Mouse (Mus musculus): ENCODE data around the gene Lrit2. TPM values are rescaled to one million over a fixed set of nuclear protein-coding genes. Genes with fewer than 3 reads are reported as not detected.

Lrit2 gene
- polyA plus RNA-seq, 1 experiment from 2014 or later, result not detected

DNA sequence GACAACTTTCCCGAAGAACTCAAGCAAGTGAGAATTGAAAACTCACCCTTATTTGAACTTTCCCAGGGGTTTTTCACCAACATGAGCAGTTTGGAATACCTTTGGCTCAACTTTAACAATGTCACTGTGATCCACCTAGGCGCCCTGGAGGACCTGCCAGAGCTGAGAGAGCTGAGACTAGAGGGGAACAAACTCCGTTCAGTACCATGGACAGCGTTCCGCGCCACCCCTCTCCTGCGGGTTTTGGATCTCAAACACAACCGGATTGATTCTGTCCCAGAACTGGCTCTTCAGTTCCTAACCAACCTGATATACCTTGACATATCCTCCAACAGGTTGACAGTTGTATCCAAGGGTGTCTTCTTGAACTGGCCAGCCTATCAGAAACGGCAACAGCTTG lies 787 bp downstream of the Lrit2 start:
- Histone ChIP-seq H3K36me3 (ENCODE audit: insufficient read depth, low read length) (no peaks in the 10 kb centered on the region), H3K27me3 (ENCODE audit: insufficient read depth, low read length) (no peaks in the 10 kb centered on the region), H3K4me3 (ENCODE audit: low read length) (no peak overlapping the region), H3K9ac (replicated peaks; ENCODE audit: low read length) (no peak overlapping the region), H3K4me2 (replicated peaks; ENCODE audit: low read depth, low read length) (no peak overlapping the region), H3K27ac (ENCODE audit: low read length) (no peak overlapping the region), H3K9me3 (ENCODE audit: low read length) (no peaks in the 10 kb centered on the region), H3K4me1 (ENCODE audit: insufficient read depth, low read length) (no peaks in the 10 kb centered on the region)
- WGBS, result 17% methylated on average over 9 of the region's 9 CpGs
- peak; percentile 49; the same call in 1 of the 2 replicates for ATAC-seq (ENCODE audit: low FRiP score, low TSS enrichment)

DNA sequence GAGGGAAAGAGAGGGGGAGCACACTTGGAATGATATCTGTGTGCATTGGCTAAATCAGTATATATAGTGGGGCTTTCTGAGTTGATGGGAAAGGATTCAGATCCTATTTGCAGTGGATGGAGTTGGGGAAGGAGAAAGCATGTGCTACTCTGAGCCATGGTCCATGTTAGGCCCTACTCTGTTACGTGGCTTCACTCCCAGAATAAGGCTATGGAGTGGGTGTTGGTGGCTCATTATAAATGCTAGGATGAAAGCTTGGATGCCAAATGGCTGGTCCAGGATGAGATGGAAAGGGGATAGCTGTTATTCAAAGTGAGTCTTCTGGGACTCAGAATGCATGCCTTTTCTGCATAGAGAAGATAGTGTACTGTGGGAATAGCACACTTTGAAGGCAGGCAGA lies 13.0 kb downstream of the Lrit2 start:
- Histone ChIP-seq H3K27me3 (ENCODE audit: insufficient read depth, low read length) (no peaks in the 10 kb centered on the region), H3K4me3 (ENCODE audit: low read length) (no peak overlapping the region), H3K27ac (ENCODE audit: low read length) (no peak overlapping the region), H3K4me2 (replicated peaks; ENCODE audit: low read depth, low read length) (no peak overlapping the region), H3K9me3 (ENCODE audit: low read length) (no peaks in the 10 kb centered on the region), H3K4me1 (ENCODE audit: insufficient read depth, low read length) (no peaks in the 10 kb centered on the region), H3K9ac (replicated peaks; ENCODE audit: low read length) (no peak overlapping the region), H3K36me3 (ENCODE audit: insufficient read depth, low read length) (no peaks in the 10 kb centered on the region)
- no peak for ATAC-seq (ENCODE audit: low FRiP score, low TSS enrichment)
- 80% methylated on average over 1 of the region's 1 CpGs for WGBS

DNA sequence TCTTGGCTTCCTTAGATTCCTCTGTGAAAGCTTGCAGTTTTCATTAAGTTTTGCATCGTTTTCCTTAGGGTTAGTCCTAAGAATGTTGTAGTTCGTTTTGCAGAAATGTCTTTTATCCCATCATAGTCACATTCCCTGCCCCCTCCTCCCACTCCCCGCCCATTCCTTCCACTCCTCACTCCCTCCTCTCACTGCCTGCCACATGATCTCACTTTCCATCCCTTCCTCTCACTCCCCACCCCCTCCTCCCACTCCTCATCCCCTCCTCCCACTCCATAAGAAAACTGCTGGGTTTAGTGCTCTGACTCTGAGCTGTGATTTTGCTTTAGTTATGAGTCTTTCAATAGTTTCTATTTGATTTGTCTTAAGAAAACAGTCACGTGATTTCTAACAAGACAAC lies 16.0 kb downstream of the Lrit2 start:
- 22% methylated on average over 4 of the region's 4 CpGs for WGBS
- H3K4me3 ChIP-seq (ENCODE audit: low read length), result no peak overlapping the region
- peak; percentile 61; the same call in 1 of the 2 replicates for ATAC-seq (ENCODE audit: low FRiP score, low TSS enrichment)

DNA sequence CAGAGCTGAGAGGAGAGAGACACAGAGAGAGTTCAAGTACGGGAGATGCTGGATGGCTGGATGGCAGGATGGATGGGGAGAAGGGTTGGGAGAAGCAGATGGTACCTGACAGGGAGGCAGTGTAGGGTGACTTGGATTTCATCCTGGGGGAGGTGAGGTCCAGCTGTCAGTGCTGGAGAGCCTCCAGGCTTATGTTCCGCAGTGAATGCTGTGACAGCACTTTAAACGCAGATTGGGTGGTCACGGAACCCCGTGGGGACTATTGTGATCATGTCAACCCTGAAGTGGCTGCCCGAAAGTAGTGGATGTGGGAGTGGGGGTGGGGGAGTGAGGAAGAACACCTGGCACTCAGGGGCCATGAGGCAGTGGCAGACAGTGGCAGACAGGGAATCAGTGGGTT lies 26.7 kb downstream of the Lrit2 start:
- no peaks in the 10 kb centered on the region for H3K9me3 ChIP-seq (ENCODE audit: low read length)
- H3K9ac ChIP-seq (replicated peaks; ENCODE audit: low read length), result no peak overlapping the region
- H3K36me3 ChIP-seq (ENCODE audit: insufficient read depth, low read length), result no peaks in the 10 kb centered on the region
- no peak overlapping the region for H3K4me2 ChIP-seq (replicated peaks; ENCODE audit: low read depth, low read length)
- H3K27ac ChIP-seq (ENCODE audit: low read length), result no peak overlapping the region
- no peak for ATAC-seq (ENCODE audit: low FRiP score, low TSS enrichment)
- WGBS, result 32% methylated on average over 6 of the region's 6 CpGs
- H3K4me3 ChIP-seq (ENCODE audit: low read length), result no peak overlapping the region
- peaks cover 27% of the 10 kb centered on the region for H3K27me3 ChIP-seq (ENCODE audit: insufficient read depth, low read length)
- H3K4me1 ChIP-seq (ENCODE audit: insufficient read depth, low read length), result peaks cover 8% of the 10 kb centered on the region; the same call in 1 of the 2 replicates

More for the DNA sequence above, 16.0 kb downstream of the Lrit2 start:
- no peaks in the 10 kb centered on the region for H3K9me3 ChIP-seq (ENCODE audit: low read length)
- H3K36me3 ChIP-seq (ENCODE audit: insufficient read depth, low read length), result no peaks in the 10 kb centered on the region
- H3K27ac ChIP-seq (ENCODE audit: low read length), result no peak overlapping the region
- H3K4me1 ChIP-seq (ENCODE audit: insufficient read depth, low read length), result no peaks in the 10 kb centered on the region
- no peak overlapping the region for H3K9ac ChIP-seq (replicated peaks; ENCODE audit: low read length)
- H3K4me2 ChIP-seq (replicated peaks; ENCODE audit: low read depth, low read length), result no peak overlapping the region
- H3K27me3 ChIP-seq (ENCODE audit: insufficient read depth, low read length), result no peaks in the 10 kb centered on the region

DNA sequence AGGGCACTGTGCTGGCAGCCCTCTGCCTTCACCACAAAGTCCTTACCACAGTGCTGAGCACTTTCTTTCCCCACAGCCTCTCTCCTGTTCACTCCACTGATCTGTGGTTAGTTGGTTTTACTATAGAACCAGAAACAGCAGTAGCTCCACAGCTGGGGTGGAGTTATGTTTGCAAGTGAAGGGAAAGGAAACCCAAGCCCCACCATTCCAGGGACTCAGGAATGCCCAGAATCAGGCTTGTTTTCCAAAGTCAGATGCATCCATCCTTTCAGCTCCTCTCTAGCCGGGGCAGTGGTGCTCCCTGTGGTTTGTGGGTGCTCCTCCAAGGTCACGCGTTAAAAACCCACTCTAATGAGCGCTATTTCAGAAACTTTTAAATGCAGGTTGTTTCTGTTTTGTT lies 27.8 kb downstream of the Lrit2 start:
- Histone ChIP-seq H3K36me3 (ENCODE audit: insufficient read depth, low read length) (no peaks in the 10 kb centered on the region), H3K4me3 (ENCODE audit: low read length) (no peak overlapping the region), H3K4me1 (ENCODE audit: insufficient read depth, low read length) (peaks cover 8% of the 10 kb centered on the region; the same call in 1 of the 2 replicates), H3K27ac (ENCODE audit: low read length) (no peak overlapping the region), H3K9me3 (ENCODE audit: low read length) (no peaks in the 10 kb centered on the region), H3K9ac (replicated peaks; ENCODE audit: low read length) (no peak overlapping the region), H3K27me3 (ENCODE audit: insufficient read depth, low read length) (peaks cover 27% of the 10 kb centered on the region), H3K4me2 (replicated peaks; ENCODE audit: low read depth, low read length) (no peak overlapping the region)
- no peak for ATAC-seq (ENCODE audit: low FRiP score, low TSS enrichment)
- WGBS, result 82% methylated on average over 4 of the region's 4 CpGs

DNA sequence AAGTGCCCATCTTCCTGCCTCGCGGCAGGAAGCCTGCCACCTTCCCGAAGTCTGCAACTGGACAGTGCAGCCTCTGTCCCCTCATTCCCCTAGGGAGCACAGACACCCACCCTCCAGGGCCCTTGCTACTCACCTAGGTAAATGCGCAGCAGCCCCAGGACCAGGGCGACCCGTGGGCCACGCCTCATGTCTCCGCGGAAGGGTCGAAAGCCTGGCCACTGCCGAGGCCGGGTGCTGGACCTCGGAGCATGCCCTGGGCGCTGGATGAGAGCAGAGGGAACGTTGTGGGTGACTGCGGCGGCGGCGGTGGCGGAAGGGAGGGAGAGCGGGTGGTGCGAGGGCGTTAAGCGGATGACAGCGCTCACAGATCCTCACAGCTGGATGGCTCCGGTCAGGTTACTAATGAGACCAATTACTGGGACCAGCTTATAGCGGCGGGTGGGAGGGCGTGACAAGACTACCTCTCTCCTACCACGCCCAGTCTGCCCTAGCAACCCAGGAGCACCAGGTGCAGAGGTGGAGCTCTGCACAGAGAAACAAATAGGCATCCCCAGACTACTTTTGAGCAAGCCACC lies 30.3 kb downstream of the Lrit2 start, which contains the start of gene Cdhr1:
Cdhr1 (minus strand) TSS at position 392 of the 575 bp plus-strand sequence.
- Histone ChIP-seq H3K4me3 (ENCODE audit: low read length) (peak within 1 kb of the TSS; percentile 34), H3K27me3 (ENCODE audit: insufficient read depth, low read length) (peaks cover 27% of the 10 kb centered on the region), H3K36me3 (ENCODE audit: insufficient read depth, low read length) (no peaks in the 10 kb centered on the region), H3K9ac (replicated peaks; ENCODE audit: low read length) (no peak within 1 kb of the TSS; the same call in 1 of the 2 replicates), H3K4me2 (replicated peaks; ENCODE audit: low read depth, low read length) (peak within 1 kb of the TSS; percentile 54), H3K9me3 (ENCODE audit: low read length) (no peaks in the 10 kb centered on the region), H3K27ac (ENCODE audit: low read length) (no peak within 1 kb of the TSS), H3K4me1 (ENCODE audit: insufficient read depth, low read length) (peaks cover 8% of the 10 kb centered on the region; the same call in 1 of the 2 replicates)
- ATAC-seq (ENCODE audit: low FRiP score, low TSS enrichment), result peak; percentile 91
- under 1% methylated on average over 30 of the region's 30 CpGs for WGBS

DNA sequence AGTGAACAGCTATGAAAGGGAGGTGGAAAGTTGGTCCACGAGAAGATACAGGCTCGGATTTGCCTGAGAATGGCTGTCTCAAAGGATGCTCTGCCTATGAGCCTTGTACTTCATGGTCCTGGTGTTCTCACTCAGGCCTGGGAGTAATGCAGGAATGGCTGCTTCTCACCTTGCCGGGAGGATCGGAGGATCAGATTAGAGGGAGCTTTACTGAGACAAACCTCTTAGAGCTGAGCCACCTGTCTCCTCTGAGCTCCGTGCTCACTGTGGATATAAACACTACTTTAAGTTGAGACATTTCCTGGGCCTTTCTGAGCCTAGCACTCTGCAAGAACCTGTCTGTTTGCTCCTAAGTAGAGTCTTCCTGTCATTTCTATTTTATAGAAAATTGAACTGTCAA lies 33.8 kb downstream of the Lrit2 start:
- 75% methylated on average over 5 of the region's 5 CpGs for WGBS
- H3K4me1 ChIP-seq (ENCODE audit: insufficient read depth, low read length), result peaks cover 20% of the 10 kb centered on the region
- H3K9ac ChIP-seq (replicated peaks; ENCODE audit: low read length), result no peak overlapping the region
- H3K9me3 ChIP-seq (ENCODE audit: low read length), result no peaks in the 10 kb centered on the region
- no peak overlapping the region for H3K4me2 ChIP-seq (replicated peaks; ENCODE audit: low read depth, low read length)
- H3K4me3 ChIP-seq (ENCODE audit: low read length), result no peak overlapping the region
- no peak for ATAC-seq (ENCODE audit: low FRiP score, low TSS enrichment)
- peaks cover 24% of the 10 kb centered on the region for H3K27me3 ChIP-seq (ENCODE audit: insufficient read depth, low read length)
- H3K27ac ChIP-seq (ENCODE audit: low read length), result no peak overlapping the region
- H3K36me3 ChIP-seq (ENCODE audit: insufficient read depth, low read length), result no peaks in the 10 kb centered on the region

DNA sequence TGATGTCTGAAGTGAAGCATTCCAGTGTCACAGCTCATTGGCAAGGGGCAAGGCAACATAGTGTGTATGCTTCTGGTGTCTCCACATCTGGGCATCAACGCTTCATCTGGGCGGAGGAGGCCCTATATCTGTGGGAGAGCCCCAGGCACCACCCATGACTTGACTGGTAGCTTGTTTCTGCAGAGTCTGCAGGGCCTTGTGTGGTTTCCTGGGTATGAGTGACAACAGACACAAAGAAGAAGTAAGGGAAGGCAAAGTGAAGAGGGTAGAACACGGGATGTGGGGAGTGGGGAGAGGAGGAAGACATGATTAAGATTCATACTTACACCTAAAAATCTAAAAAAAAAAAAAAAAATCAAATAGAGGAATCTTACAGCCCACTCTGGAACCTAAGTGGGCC lies 34.8 kb downstream of the Lrit2 start:
- no peak overlapping the region for H3K9ac ChIP-seq (replicated peaks; ENCODE audit: low read length)
- no peaks in the 10 kb centered on the region for H3K36me3 ChIP-seq (ENCODE audit: insufficient read depth, low read length)
- H3K4me1 ChIP-seq (ENCODE audit: insufficient read depth, low read length), result peaks cover 20% of the 10 kb centered on the region
- H3K27me3 ChIP-seq (ENCODE audit: insufficient read depth, low read length), result peaks cover 16% of the 10 kb centered on the region
- no peaks in the 10 kb centered on the region for H3K9me3 ChIP-seq (ENCODE audit: low read length)
- H3K4me3 ChIP-seq (ENCODE audit: low read length), result no peak overlapping the region
- no peak overlapping the region for H3K4me2 ChIP-seq (replicated peaks; ENCODE audit: low read depth, low read length)
- WGBS, result 62% methylated on average over 3 of the region's 3 CpGs
- ATAC-seq (ENCODE audit: low FRiP score, low TSS enrichment), result no peak
- H3K27ac ChIP-seq (ENCODE audit: low read length), result no peak overlapping the region

DNA sequence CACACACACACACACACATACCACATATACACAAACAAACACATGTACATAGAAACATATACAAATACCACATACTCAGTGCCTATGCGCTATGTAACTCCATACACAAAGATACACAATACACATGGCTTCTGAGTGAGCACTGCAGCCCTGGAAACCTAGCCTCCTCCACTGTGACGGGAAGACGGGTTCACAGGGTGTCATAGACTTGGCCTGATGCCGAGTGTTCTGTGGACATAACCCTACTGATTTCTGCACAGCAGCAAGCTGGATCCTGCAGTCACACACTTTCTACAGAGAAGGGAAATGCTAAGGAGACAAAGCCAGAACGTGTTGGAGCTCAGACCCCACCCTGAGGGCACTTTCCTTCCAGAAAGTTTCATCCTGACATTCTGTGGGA lies 37.0 kb downstream of the Lrit2 start:
- peak; percentile 82 for ATAC-seq (ENCODE audit: low FRiP score, low TSS enrichment)
- WGBS, result 29% methylated on average over 5 of the region's 5 CpGs
- Histone ChIP-seq H3K4me3 (ENCODE audit: low read length) (no peak overlapping the region), H3K36me3 (ENCODE audit: insufficient read depth, low read length) (no peaks in the 10 kb centered on the region), H3K9me3 (ENCODE audit: low read length) (no peaks in the 10 kb centered on the region), H3K4me2 (replicated peaks; ENCODE audit: low read depth, low read length) (no peak overlapping the region), H3K27ac (ENCODE audit: low read length) (peak overlapping the region; percentile 42), H3K9ac (replicated peaks; ENCODE audit: low read length) (no peak overlapping the region), H3K4me1 (ENCODE audit: insufficient read depth, low read length) (peaks cover 13% of the 10 kb centered on the region), H3K27me3 (ENCODE audit: insufficient read depth, low read length) (no peaks in the 10 kb centered on the region)

DNA sequence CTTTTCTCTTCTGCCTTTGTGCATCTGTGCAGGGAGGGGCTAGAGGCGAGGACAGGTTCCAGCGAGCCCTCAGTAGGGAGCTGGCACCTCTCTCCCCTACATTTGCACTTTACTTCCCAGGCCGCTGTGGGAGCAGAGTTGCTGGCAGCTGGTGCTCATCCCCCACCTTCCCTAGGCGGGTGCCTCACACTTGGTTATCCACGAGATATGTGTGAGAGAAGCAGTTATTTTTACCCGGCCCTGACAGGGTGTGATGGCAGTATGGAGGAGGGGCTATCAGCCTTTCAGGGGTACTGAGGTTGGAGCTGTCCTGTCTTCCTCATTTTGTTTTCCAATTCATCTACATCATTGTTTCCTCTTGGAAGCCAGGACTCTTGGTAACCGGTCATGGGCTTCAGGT lies 38.1 kb downstream of the Lrit2 start:
- 36% methylated on average over 7 of the region's 7 CpGs for WGBS

More for the DNA sequence above, 38.1 kb downstream of the Lrit2 start:
- no peak for ATAC-seq (ENCODE audit: low FRiP score, low TSS enrichment)
- Histone ChIP-seq H3K36me3 (ENCODE audit: insufficient read depth, low read length) (no peaks in the 10 kb centered on the region), H3K4me1 (ENCODE audit: insufficient read depth, low read length) (peaks cover 20% of the 10 kb centered on the region), H3K9me3 (ENCODE audit: low read length) (no peaks in the 10 kb centered on the region), H3K9ac (replicated peaks; ENCODE audit: low read length) (no peak overlapping the region), H3K4me3 (ENCODE audit: low read length) (no peak overlapping the region), H3K4me2 (replicated peaks; ENCODE audit: low read depth, low read length) (no peak overlapping the region), H3K27me3 (ENCODE audit: insufficient read depth, low read length) (no peaks in the 10 kb centered on the region), H3K27ac (ENCODE audit: low read length) (no peak overlapping the region)

All from kidney, embryonic 16.5 days (tissue).